Mouse (Mus musculus) cerebellum, adult (tissue): ENCODE measurements at regions not wholly inside any gene's neighbourhood (a gene's known extent, or its start where the extent isn't known, plus 50 kb on each side); places are given as distances from the start of the nearest gene placed in this dataset.

Experiments
- ATAC-seq: cut with Nextera tagmentation; 2 replicates; pipeline ENCODE4 v1.9.2; 2017; ENCODE audit warnings: mild to moderate bottlenecking, moderate library complexity, mixed read lengths; ENCODE audit not compliant: insufficient number of reproducible peaks, low FRiP score, low TSS enrichment

DNA sequence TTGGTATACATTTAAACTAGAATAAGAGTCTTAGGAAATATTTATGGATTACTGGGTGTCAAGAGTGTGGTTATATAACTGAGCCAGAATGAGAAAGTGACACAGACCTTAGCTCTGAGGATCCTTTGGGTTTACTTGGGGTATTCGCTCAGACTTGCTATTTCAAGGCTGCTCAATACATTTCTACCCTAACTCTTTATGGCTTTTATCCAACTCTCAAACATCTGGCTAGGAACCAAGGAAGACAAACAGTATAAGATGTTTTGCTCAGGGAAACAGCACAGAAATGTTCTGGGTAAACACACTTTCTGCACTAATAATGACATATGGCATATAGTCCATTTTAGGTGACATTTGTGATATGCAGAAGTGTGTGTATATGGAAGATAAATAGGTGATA lies 153.8 kb upstream of the Cxxc4 start:
- no peak for ATAC-seq

DNA sequence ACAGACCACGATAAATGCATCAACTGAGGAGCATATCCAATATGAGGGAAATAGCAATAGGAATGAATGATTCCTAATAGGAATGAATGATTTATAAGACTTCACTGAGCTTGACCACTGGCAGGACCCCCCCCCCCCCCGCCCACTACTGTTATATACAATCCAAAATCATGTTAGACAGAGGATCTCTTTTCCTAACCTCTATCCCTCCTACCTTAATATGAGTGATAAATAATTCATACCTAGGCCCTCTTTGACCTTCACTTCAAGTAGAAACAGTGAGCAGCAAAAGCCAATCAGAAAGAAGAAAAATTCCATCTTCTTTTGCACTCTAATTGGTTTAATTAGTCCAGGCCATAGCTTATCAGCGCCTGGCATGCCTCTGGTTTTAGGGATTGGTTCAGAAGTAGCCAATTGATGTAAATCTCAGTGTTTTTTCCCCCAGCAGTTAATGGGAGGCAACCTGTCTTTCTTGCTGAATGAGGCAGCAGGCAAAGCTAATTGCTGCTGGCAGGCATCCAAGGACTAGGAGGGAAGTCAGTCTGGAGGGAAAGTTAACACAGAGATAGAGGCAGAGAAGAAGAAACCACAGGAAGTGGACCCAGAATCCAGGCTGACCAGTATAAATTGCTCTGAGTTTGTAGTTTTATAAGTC lies 136.7 kb upstream of the Cxxc4 start:
- no peak for ATAC-seq

DNA sequence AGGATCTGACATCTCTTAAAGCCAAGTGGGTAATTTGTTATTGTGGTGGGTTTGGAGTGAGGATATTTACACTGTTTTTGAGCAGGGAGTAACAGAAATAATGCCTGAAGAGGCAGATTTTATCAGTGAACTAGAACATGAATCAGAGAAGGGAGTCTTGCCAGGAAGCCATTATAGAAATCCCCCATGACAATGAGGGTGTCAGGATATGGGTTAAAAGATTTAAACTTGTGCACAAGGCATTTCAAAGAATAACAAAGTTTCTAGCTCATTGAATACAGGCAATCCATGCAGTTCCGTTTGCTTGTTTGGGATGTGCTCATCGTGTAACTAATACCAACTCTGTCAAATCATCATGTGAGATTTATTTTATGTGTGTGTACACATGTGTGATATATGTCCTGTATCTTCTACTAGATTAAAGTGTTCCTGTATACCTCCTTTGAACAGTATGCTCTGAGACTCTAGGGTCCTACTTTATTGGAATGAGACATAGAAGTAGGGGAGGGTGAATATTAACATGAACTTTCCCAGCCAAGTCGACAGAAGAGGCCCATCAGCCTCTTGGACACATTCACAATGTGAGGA lies 134.0 kb upstream of the Cxxc4 start:
- ATAC-seq = no peak

DNA sequence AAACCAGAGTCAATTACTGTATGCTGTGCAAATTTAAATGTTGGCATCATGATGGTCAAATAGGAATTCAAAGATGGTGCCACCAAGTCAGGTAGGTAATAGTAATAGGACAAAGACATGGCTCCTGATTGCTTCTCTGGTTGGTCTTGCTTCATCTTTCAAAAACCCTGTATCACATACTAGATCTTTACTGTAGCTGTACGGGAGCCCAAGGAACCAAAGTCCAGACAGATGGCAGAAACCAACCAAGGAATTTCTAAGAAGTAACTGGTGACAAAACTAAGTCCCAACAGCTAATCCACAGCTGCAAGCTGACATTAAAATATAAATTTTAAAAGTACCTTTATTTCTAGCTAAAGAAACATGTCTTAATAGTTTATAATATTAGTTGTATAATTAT lies 131.7 kb upstream of the Cxxc4 start:
- no peak for ATAC-seq

DNA sequence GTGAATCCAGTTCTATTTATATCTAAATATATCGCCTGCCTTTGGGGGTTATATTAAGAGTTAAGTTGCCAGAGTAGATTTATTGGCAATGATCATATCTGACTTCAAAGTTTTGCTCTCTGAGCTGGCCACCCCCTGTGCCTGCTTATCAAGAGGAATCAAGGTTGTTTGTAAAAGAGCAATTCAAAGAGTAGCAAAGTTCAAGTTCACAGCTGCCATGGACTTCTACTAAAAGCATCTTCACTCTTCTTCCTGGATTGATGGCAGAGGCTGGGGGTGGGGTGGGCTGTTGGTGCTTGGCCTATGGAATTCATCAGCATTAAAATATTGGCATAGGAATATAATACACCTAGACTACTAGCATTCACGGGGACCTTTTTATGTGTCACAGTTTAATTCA lies 131.2 kb upstream of the Cxxc4 start:
- no peak for ATAC-seq

DNA sequence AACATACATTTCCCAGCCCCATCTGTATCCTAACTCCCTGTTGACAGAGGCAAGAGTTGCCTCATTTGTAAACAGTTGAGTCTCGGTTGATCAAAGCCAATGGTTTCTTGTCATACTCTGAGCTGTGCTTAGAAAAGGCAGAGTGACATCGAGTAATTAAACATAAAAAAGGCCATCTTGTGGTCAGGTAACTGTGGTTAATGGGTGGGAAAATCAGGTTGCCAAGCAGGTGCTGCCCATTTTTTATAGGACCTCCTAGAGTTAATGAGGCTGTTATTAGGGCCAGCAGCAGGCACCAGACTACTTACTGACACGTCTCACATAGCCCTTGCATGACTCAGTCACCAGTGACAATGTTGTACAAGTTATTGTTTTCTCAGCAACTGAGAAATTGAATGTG lies 130.7 kb upstream of the Cxxc4 start:
- ATAC-seq = no peak

DNA sequence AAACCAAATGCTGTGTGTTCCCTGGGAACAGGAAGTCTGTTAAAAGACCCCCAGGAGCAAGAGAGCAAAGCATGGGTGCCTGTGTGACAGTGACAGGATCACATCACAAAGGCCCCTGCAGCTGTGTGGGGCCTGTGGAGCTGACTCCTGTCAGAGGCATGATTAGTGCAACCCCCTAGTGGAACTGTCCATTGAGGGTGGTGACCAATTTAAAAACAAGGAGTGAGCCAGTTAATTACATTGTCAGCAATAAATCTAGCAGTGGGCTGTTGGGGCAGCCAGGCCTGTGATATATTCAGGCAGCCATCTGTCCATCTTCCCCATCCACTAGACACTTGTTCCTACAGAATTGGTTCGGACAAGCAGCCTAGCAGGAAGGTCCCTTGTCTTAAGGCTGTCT lies 121.8 kb upstream of the Cxxc4 start:
- no peak for ATAC-seq

DNA sequence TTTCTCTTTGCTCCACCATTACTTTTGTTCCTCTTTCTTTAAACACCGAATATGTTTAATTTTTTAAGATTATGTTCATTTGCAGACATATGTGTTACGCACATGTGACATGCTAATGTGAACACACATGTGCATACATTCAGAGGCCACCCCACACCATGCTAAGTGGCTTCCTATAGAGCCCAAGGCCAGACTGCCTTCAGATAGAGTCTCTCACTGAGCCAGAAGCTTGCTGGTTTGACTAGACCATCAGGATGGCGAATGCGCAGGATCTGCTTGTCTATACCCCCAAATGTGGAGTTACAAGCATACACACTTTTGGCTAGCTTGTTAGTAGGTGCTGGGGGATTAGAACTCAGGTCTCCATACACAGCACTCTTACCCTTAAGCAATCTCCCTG lies 121.3 kb upstream of the Cxxc4 start:
- ATAC-seq = no peak

DNA sequence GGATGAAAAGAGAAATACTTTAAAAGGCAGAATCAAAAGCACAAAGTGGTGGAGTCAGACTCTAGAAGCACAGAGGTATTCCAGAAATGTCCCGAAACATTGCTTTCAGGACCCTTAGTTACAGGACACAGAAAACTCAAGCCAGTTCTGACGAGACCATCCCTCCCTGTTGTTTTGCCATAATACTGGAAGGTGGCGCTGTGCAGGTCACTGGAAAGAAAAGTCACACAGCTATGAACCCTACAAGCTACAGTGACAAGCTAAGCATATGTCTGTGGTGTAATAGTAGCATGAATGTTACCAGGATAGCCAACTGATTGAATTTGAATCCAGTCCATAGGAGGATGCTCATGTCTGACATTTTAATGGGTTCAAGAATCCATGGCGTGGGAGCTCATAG lies 117.4 kb upstream of the Cxxc4 start:
- no peak for ATAC-seq

DNA sequence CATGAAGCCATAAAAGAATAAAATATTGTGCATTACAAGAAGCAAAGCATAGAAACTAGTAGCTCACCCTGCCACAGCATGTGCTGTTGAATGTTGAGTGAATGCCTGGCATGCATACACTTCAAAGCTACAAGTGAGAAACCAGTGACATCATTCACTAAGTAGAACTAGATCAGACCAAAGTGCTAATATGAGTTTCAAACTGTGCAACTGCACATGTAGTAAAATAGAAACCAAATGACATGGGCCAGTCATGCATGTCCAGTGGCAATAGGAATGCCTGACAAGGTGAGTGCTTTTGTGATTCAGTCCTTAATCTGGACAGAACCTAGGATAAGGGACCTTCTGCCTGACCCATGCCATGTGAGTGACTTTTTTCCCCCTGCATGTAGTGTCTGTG lies 111.3 kb upstream of the Cxxc4 start:
- no peak for ATAC-seq

DNA sequence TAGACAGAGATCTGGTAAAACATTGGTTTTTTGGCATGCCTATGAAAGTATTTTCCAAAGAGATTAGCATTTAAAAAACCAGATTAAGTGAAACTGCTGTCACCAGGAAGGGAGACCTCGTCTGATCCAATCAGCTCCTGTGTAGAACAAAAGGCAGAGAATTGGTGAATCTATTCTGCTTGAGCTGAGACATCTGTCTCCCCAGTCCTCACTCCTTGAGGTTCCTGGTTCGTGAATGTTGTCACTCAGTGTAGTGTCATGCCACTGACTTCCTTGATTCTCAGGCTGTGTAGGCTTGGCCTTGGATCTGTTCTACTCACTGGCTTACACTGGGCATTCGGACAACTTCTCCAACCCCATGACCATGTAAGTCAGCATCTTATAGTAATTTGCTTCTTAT lies 105.9 kb upstream of the Cxxc4 start:
- no peak for ATAC-seq

DNA sequence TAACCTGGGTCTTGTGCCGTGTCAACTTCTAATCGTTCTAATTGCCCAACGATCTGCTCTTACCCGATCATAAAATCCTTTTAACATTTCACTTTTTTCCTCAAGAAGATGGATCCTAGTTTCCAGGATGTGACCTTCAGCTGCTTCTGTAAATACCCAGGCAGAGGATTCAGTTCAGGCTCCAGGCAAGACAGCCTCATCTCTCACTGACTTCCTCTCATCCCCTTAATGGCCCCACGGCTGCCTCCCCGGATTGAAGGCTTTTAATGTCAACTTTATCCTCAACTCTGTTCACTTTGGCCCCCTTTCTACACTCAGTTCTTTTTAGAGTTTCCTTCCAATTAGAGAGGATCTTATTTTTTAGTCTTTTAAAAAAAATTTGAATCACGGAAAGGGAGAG lies 91.0 kb upstream of the Cxxc4 start:
- ATAC-seq = no peak

DNA sequence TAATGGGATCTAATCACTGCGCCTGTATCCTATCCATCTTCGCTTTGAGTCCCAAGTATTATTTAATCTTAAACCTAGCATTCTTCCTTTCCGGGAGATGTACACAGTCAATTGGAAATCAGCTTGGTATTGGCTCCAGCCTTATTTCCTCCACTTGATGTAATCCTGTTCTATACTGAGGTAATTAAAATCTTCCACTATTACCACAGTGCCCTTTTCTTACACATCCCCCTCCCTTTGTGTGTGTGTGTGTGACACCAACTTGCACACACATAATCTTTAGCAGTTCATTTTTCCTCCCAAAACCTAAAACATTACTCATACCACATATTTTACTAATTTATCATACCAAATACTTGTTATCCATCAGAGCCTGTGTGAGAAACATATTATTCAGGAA lies 90.3 kb upstream of the Cxxc4 start:
- no peak for ATAC-seq

DNA sequence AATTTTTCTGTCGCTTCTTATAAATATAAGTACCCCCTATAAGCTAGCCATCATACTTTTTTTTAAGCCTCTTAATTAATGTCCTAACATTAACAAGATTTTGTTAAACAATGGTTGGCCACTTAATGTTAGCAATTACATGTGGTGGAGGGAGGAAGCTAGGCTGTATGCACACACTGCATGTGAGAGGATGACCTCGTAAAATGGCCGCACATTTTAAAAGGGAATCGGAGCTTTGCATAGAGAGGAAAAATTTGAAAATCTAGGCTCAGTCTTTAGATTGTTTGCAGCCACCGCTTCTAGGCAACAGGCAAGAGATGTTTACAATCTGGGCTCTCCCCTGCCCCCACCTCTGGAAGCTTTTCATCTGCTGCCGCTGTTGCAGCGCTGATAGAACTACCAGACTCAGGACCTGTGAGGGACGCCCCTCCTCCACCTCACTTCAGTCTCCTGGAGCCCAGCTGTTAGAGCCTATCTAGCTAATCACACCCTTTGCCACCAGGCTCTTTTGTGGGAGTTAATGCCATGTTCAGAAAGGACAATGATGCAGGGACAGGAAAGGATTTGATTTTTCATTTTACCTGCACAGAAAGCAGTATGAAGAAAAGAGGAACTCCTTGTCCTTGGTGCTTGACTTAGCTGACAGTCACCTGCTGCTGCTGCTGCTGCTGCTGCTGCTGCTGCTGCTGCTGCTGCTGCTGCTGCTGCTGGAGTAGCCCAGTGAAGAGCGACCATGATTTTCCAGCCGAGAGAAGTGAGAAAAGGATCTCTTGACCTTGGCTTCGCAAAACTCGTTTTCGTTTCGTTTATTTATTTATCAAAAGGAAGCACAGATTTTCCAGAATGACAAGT lies 89.7 kb upstream of the Cxxc4 start:
- ATAC-seq = no peak

DNA sequence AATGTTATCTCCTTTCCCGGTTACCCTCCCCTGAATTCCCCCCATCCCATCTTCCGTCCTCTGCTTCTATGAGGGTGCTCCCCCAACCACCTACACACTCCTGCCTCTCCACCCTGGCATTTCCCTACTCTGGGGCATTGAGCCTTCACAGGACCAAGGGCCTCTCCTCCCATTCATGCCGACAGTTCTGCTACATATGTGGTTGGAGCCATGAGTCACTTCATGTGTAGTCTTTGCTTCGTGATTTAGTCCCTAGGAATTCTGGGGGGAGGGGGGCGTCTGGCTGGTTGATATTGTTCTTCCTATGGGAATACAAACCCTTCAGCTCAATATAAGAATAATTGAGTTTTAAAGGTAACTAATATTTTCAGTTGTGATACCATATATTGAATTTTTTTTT lies 74.0 kb upstream of the Cxxc4 start:
- no peak for ATAC-seq

DNA sequence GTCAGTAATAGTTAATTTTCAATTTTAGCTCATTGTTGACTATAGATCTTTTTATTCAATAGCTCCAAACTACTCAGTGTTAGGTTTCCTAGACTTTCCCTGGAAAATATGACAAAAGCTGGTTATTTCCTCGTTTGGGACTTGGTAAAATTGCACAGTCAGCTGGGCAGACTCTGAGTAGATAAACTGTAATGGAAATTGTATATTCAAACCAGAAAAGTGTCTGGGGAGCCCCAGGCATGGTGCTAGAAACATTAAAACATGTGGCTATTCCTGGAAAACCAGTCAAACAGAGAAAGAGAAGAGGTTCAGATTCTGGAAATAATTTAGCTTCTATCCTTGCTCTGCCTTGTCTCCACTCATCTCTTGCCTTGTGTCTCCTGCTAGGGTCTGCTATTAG lies 66.4 kb upstream of the Cxxc4 start:
- no peak for ATAC-seq

DNA sequence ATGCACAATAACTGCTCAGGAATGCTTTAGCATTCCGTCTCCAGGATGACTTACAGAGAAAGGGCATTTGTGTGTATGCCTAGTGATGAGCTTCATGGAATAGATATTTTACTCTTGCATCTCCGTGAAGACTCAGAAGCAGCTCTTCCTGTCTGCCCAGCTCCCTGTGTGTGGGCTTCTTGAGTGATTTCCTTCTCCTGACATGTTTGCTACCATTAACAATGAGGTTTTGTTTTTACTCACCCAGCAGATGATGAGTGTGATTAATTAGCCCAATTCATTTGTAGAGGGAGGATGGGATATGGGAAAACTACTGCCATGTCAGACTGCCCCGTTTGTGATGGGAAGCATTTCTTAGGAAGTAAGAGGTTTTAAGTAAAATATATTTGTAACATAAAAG lies 63.9 kb upstream of the Cxxc4 start:
- no peak for ATAC-seq

DNA sequence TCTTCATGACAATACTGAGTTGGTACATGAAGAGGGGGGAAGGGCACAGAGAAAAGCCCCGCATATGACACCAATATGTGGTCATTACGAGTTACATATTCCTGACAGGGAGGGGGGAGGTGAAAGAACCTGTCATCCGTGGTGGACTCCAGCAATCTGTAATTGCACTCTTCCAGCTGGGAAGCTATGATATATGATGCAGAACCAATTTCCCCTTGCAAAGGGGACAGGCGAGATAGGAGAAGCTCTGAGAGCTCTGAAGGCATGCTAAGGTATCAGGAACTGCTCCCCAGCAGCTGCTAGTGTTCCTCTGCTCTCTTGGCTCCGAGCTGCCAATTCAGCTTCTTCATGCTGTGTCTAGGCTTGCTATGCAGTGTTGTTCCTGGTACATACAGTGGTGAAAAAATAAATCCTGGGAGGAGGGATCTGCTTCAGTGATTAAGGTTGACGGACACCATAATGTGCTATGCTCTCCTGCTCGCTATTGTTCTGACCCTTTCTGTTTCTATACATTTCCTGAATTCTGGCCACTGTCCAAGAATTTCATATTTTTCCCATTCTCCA lies 57.7 kb upstream of the Cxxc4 start:
- peak; percentile 85 for ATAC-seq

DNA sequence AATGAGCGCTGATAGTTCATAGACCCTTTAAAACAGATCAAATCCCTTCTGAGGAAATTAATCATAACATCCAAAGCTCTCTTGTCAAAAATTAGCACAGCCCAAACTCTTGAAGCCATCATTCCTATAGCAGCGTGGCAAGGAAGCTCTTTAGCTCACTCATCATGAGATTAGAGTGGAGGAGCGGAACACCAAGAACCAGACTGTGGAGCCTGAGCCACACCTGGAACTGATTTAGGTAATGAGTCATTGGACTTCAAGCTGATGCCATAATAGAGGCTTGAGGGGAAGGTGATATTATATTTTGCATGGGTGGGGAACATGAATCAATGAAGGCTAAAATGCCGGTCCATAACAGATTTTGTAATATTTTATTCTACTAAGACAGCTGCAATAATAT lies 52.2 kb upstream of the Cxxc4 start:
- no peak for ATAC-seq
